Mouse (Mus musculus) adrenal gland, postnatal 4 days (tissue): ENCODE measurements around the gene Cog4. TPM values are rescaled to one million over a fixed set of nuclear protein-coding genes. Genes with fewer than 3 reads are reported as not detected.

Experiments used
- DNase-seq, 2 experiments: peaks; one replicate each; pipeline ENCODE4 v3.0.0; 2021 to 2022; ENCODE audit warnings: low spot score in 2 of 2, mixed read lengths in 2 of 2
- long read RNA-seq, 2 experiments: library from polyadenylated mRNA; stranded (forward); transcript quantifications; one replicate each; pipeline ENCODE4 v2.0.0; 2021
- total RNA-seq, 2 experiments: library from RNA; stranded (reverse); gene quantifications; 2 replicates each; pipeline ENCODE4 v1.2.3; 2021

Cog4 gene
- 10 to 100 TPM; 59.7 to 64.1 TPM for total RNA-seq
- long read RNA-seq, experiment 1, transcript Cog4-201 (19 exons, 2,737 nt), result major isoform, 58 of 82 reads
- long read RNA-seq, experiment 1, partial matches to known transcripts, result 4 of 82 reads
- long read RNA-seq, experiment 1, other reads (novel, unspliced or antisense), result 19 of 82 reads
- long read RNA-seq, experiment 2, transcript Cog4-201 (19 exons, 2,737 nt), result major isoform, 123 of 147 reads
- long read RNA-seq, experiment 2, partial matches to known transcripts, result 5 of 147 reads
- long read RNA-seq, experiment 2, other reads (novel, unspliced or antisense), result 17 of 147 reads

- DNase-seq, result peak; percentile 57 to 67
Observed at GRCm38 (mm10) chr8:110846405-110847170, at the start of gene Cog4, which contains the start of gene Sf3b3. Gene Cog4, plus strand, starts transcription at chr8:110846600. Gene Sf3b3, minus strand, starts transcription at chr8:110846787.

GRCm38 (mm10) chr8:110797086-110797485 is 49.3 kb upstream of the Cog4 start:
- DNase-seq, result no peak

GRCm38 (mm10) chr8:110802988-110803387 is 43.4 kb upstream of the Cog4 start:
- DNase-seq, result no peak

GRCm38 (mm10) chr8:110803856-110804255 is 42.5 kb upstream of the Cog4 start:
- DNase-seq, result no peak

GRCm38 (mm10) chr8:110804825-110805514 is 41.4 kb upstream of the Cog4 start:
- DNase-seq, result no peak

GRCm38 (mm10) chr8:110805669-110806068 is 40.7 kb upstream of the Cog4 start, which contains the start of gene Il34:
Gene Il34, minus strand, starts transcription at chr8:110805924.
- no peak for DNase-seq

- DNase-seq, result no peak
Observed at GRCm38 (mm10) chr8:110806146-110806545, 40.3 kb upstream of the Cog4 start.

GRCm38 (mm10) chr8:110808495-110809472 is 37.6 kb upstream of the Cog4 start:
- no peak for DNase-seq

GRCm38 (mm10) chr8:110809831-110810230 is 36.6 kb upstream of the Cog4 start:
- no peak for DNase-seq

- no peak for DNase-seq
Observed at GRCm38 (mm10) chr8:110810481-110811065, 35.8 kb upstream of the Cog4 start.

GRCm38 (mm10) chr8:110811116-110811515 is 35.3 kb upstream of the Cog4 start:
- DNase-seq, result no peak

- no peak for DNase-seq
Observed at GRCm38 (mm10) chr8:110811793-110812192, 34.6 kb upstream of the Cog4 start.

GRCm38 (mm10) chr8:110812349-110813080 is 33.9 kb upstream of the Cog4 start:
- DNase-seq, result no peak

- no peak for DNase-seq
Observed at GRCm38 (mm10) chr8:110813081-110813812, 33.2 kb upstream of the Cog4 start.

- no peak for DNase-seq
Observed at GRCm38 (mm10) chr8:110815308-110815707, 31.1 kb upstream of the Cog4 start.

- no peak for DNase-seq
Observed at GRCm38 (mm10) chr8:110816990-110817389, 29.4 kb upstream of the Cog4 start.

- no peak for DNase-seq
Observed at GRCm38 (mm10) chr8:110818593-110818992, 27.8 kb upstream of the Cog4 start.

- DNase-seq, result no peak
Observed at GRCm38 (mm10) chr8:110820257-110820656, 26.1 kb upstream of the Cog4 start.

GRCm38 (mm10) chr8:110821960-110822359 is 24.4 kb upstream of the Cog4 start:
- DNase-seq, result no peak
